Mouse (Mus musculus) midbrain, embryonic 10.5 days (tissue): ENCODE measurements at regions not wholly inside any gene's neighbourhood (a gene's known extent, or its start where the extent isn't known, plus 50 kb on each side); places are given as distances from the start of the nearest gene placed in this dataset.

Experiments
- DNase-seq: peaks from one replicate; pipeline ENCODE4 v3.0.0-alpha.2; 2017; ENCODE audit warnings: low spot score
- H3K27ac ChIP-seq: fragments of 300-500 bp; sonication (generic); replicated peaks from 2 replicates; pipeline ENCODE4 v1.5.1; 2016; ENCODE audit warnings: mild to moderate bottlenecking
- H3K27me3 ChIP-seq: fragments of 300-500 bp; sonication (generic); 2 replicates; pipeline ENCODE4 v1.6.1; 2016; ENCODE audit warnings: low read depth, mild to moderate bottlenecking; ENCODE audit not compliant: poor library complexity, severe bottlenecking
- H3K36me3 ChIP-seq: fragments of 300-500 bp; sonication (generic); 2 replicates; pipeline ENCODE4 v1.6.1; 2016; ENCODE audit warnings: mild to moderate bottlenecking, moderate library complexity
- H3K4me1 ChIP-seq: fragments of 300-500 bp; sonication (generic); 2 replicates; pipeline ENCODE4 v1.6.1; 2016
- H3K4me3 ChIP-seq: fragments of 300-500 bp; sonication (generic); 2 replicates; pipeline ENCODE4 v1.5.1; 2016; ENCODE audit warnings: mild to moderate bottlenecking, moderate library complexity
- H3K9me3 ChIP-seq: fragments of 300-500 bp; sonication (generic); replicated peaks from 2 replicates; pipeline ENCODE4 v1.6.1; 2016; ENCODE audit warnings: mild to moderate bottlenecking
- WGBS: fragments of 180-500 bp; shearing (Covaris S2); methylation state at CpG from one replicate; pipeline ENCODE4 v1.1.7; 2016; 5-methylcytosine and 5-hydroxymethylcytosine counted together

DNA sequence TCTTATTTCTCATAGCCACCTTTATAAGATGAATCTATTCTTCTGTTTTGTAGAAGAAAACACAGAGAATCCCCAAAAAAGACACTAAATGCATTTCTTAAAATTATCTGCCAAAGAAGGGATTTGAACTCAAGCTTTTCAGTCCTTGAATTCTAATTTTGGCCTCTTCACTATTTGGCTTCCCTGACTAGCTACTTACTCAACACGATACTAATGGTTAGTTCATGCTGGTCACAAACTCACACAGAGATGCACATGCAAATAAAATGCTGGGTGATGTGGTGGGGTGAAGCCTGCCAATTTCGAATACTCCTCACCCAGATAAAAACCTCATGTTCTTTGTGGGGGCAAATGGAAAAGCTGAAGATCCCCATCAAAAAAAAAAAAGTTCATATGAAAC, 72.7 kb upstream of the 1700066M21Rik start:
- no peak overlapping the region for H3K4me3 ChIP-seq
- no peaks in the 10 kb centered on the region for H3K9me3 ChIP-seq
- H3K27me3 ChIP-seq: no peaks in the 10 kb centered on the region
- no peaks in the 10 kb centered on the region for H3K4me1 ChIP-seq
- WGBS: 88% methylated on average over 2 of the region's 2 CpGs
- H3K36me3 ChIP-seq: no peaks in the 10 kb centered on the region
- DNase-seq: no peak
- no peak overlapping the region for H3K27ac ChIP-seq

DNA sequence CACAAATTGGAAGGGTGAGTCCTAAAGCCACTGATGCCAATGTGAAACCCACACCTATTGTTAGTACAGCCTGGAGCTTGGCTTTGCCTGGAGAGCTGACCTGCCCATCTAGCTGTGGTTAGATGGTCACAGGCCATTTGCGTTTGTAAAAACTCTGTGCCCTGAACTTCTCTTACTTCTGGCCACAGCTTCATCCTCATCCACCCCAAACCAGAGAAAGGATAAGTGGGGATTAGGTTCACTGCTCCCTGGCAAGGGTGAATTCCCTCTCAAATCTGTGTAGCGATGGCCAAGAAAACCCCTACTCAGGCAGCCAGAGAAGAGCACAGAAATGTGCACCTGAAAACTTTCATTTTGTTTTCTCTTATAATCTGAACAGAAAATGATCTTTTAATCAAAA, 54.9 kb upstream of the 1700066M21Rik start:
- H3K9me3 ChIP-seq: peaks cover 5% of the 10 kb centered on the region; the same call in 1 of the 2 replicates
- H3K4me3 ChIP-seq: no peak overlapping the region
- H3K36me3 ChIP-seq: no peaks in the 10 kb centered on the region
- WGBS: 83% methylated on average over 2 of the region's 2 CpGs
- H3K27ac ChIP-seq: no peak overlapping the region
- H3K27me3 ChIP-seq: no peaks in the 10 kb centered on the region
- no peak for DNase-seq
- no peaks in the 10 kb centered on the region; the same call in 1 of the 2 replicates for H3K4me1 ChIP-seq

DNA sequence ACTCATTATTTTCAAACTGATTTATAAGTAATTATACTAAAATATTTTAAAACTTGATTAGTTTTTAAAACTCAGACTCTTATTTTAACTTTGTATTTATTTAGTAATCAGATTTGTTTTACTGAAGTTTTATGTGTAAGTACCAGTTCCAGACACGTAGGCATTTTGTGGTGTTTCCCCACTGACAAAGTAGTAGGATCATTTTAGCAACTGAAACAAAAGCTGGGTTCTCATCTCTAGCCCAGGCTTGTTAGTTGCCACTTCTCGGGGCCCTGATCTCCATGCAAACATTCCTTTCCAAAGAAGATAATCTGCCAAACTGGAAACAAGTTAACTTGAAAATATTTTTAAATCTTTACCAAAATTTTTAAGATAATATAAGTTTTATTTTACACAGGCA, 54.3 kb upstream of the 1700066M21Rik start:
- Histone ChIP-seq H3K4me1 (no peaks in the 10 kb centered on the region; the same call in 1 of the 2 replicates), H3K4me3 (no peak overlapping the region), H3K27ac (no peak overlapping the region), H3K9me3 (peaks cover 5% of the 10 kb centered on the region; the same call in 1 of the 2 replicates), H3K36me3 (no peaks in the 10 kb centered on the region), H3K27me3 (no peaks in the 10 kb centered on the region)
- DNase-seq: no peak
- WGBS: 82% methylated on average over 2 of the region's 2 CpGs

DNA sequence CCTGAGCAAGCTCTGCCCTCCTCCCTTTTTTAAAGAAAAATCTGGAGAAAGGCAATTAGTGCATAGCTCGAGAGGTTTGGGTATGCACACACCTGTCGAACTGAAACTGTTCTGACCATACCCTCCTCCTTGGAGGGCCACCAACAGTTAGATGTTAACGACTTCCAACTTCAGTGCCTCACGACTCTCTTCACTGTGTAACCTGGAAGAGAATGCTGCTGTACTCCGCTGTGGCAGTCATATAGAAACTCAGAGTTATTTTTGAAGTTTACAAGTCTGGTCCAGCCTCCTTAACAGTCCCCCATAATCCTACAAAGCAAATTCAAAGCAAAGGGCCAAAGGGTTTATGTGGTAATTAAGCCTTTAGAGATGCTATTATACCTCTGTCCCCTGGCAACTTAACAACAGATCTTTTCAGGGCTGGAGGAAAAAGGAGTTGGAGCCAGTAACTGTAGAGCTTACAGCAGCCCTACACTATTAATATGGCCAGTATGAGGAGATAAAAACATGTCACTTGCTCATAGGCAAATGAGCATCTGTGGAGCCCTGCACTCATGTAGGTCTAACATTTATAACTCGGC, 51.7 kb upstream of the 1700066M21Rik start:
- Histone ChIP-seq H3K36me3 (no peaks in the 10 kb centered on the region), H3K27ac (no peak overlapping the region), H3K27me3 (no peaks in the 10 kb centered on the region), H3K4me1 (no peaks in the 10 kb centered on the region; the same call in 1 of the 2 replicates), H3K4me3 (no peak overlapping the region), H3K9me3 (no peaks in the 10 kb centered on the region)
- no peak for DNase-seq
- WGBS: 79% methylated on average over 6 of the region's 6 CpGs
